Mouse (Mus musculus) frontal cortex, adult 2 months (tissue): ENCODE measurements around the gene Elmsan1. TPM values are rescaled to one million over a fixed set of nuclear protein-coding genes. Genes with fewer than 3 reads are reported as not detected.
A peak's percentile ranks its signal among the peaks of the same experiment; 100 is the strongest.

ENCODE experiments used
- DNase-seq, 2 experiments: peaks; one replicate each; pipeline ENCODE4 v3.0.0; 2022; ENCODE audit warnings: low spot score in 1 of 2; ENCODE audit errors: extremely low spot score in 1 of 2
- polyA plus RNA-seq: library from polyadenylated mRNA; depleted of rRNA; stranded (reverse); fragments of >200 nt; gene quantifications from 2 replicates; pipeline ENCODE4 v1.2.3, GENCODE M21; 2012

Gene Elmsan1
- polyA plus RNA-seq, 1 experiment = 8.7 TPM

- DNase-seq = no peak
Measured at GRCm38 (mm10) chr12:84176886-84177765, 41.6 kb downstream of the Elmsan1 start.

GRCm38 (mm10) chr12:84176126-84176769, 42.4 kb downstream of the Elmsan1 start:
- no peak for DNase-seq

GRCm38 (mm10) chr12:84175659-84176061, 43.0 kb downstream of the Elmsan1 start:
- DNase-seq = peak; percentile 63 to 86

GRCm38 (mm10) chr12:84174871-84175270, 43.8 kb downstream of the Elmsan1 start:
- no peak for DNase-seq

- DNase-seq = no peak
Measured at GRCm38 (mm10) chr12:84174190-84174811, 44.4 kb downstream of the Elmsan1 start.

DNA sequence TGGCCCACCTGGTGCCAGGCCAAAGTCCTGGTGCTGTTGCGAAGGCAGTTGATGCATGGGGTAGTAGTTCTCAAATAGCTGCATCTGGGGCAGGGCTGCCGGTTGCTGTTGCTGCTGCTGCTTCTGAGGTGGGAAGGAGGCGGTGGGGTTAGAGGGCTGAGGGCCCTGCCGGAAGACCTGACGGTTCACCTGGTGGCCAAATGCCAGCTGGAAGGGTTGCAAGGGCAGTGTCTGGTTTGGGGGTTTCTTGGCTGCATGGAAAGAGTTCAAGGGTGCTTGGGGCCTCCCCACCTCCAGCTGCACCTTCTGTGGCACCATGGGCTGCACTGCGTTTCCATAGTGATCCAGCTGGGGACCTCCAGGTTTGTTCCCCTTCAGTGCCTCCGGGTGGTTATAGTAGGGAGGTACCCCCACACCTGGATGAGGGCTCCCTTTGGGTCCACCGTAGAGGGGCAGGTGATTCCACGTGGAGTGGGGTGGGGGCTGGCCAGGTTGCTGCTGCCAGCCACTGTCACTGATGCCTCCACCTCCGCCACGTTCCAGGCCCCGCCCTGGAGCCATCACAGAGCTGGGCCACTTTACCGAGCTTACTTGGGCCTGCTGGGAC, 45.3 kb downstream of the Elmsan1 start:
- no peak for DNase-seq

- DNase-seq = no peak
Measured at GRCm38 (mm10) chr12:84172862-84173261, 45.8 kb downstream of the Elmsan1 start.

GRCm38 (mm10) chr12:84172216-84172615, 46.5 kb downstream of the Elmsan1 start:
- no peak for DNase-seq

GRCm38 (mm10) chr12:84170610-84171009, 48.1 kb downstream of the Elmsan1 start:
- no peak for DNase-seq

DNA sequence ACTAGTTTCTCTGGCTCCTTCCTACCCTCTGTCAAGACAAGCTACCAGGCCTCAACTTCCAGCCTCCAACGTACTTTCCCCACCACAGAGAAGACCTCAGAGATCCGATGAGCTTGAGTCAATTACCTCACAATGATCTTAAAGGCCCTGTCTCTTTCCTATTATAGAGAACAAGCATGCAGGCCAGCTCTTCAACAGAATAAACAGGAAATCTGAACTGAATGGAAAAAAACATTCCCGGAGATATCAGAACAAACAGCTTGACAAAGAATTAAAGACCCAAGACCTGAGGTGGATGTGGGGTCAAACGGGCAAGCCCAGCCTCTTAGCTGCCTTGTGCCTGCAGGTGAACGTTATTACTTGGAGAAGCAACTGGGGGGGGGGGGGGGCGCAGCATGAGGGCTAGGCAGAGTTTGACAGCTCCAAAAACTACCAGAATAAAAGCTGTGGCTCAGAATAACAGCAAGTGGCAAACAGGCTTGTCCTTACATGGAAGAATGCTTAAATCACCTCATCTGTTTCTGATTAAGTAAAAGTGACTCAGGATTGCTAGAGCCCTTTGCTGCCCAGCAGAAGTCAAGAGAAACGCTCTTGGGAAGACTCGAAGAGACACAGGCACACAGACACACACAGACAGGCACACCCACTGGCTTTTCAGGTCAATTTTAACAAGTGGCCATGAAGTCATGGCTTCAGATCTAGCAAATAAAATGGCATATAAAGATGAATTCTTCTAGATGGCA, 52.9 kb downstream of the Elmsan1 start:
- DNase-seq = no peak

DNA sequence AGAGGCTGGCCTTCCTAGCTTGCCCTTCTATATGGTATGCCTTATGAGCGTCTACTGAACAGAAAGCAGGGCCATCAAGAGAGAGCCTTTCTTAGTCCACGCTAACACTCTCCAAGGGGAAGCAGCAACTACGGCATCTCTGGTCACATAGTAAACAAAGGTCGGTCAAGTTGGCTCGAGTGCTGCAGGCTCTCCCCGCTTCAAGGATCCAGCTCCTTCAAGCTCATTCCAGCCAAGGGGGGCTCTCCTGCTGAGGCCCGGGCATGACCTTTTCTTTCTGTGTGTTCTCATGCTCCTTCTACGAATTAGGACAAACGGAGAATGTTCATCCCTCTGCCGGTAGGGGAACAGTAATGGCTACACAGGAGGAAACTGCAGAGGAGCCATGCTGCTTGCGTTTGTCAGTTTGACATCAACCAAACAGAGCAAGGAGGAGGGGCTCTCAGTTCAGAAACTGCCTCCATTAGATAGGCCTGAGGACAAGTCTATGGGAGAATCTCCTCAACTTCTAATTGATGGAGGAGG, 55.0 kb downstream of the Elmsan1 start:
- no peak for DNase-seq

DNA sequence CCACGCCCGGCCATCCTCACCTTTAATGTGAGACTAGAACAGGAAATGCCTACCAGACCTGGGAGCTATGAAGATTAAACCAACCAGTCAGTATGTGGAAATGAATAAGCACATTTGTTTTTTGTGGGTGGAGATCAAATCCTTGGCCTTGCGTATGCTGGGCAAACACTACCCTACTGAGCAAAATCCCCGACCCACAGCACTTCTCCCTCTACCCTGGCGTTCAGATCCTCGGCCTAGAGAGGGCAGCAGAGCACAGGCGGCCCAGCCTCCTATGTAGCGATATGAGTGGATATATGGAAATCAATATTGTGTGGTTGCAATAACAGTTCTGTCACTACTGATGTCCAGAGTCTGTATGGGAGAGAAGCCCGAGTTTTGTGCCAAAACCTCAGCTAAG, 55.5 kb downstream of the Elmsan1 start:
- no peak for DNase-seq

GRCm38 (mm10) chr12:84161616-84162433, 56.9 kb downstream of the Elmsan1 start:
- no peak for DNase-seq

DNA sequence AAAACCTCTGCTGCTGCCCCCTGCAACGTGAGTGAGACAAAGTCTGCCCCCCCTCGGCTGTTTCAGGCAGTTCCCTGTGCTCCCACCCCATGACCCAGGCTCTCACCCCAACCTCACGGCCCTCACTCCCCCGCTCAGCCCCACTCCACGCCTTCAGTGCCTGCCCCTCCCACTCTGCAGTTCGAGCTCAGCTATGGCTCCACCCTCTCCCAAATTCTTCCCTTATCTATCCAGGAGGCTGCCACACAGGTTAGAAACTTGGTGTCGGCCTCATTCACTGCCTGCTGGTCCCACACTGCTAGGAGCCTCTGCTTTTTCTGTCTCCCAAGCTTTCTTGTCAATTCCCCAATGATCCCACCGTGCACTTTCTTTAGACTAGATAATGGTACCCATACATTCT, 57.6 kb downstream of the Elmsan1 start:
- no peak for DNase-seq

- DNase-seq = no peak
Measured at GRCm38 (mm10) chr12:84160491-84160890, 58.2 kb downstream of the Elmsan1 start.

- DNase-seq = no peak
Measured at GRCm38 (mm10) chr12:84158156-84158555, 60.5 kb downstream of the Elmsan1 start.

- no peak for DNase-seq
Measured at GRCm38 (mm10) chr12:84156210-84156609, 62.5 kb downstream of the Elmsan1 start.

DNA sequence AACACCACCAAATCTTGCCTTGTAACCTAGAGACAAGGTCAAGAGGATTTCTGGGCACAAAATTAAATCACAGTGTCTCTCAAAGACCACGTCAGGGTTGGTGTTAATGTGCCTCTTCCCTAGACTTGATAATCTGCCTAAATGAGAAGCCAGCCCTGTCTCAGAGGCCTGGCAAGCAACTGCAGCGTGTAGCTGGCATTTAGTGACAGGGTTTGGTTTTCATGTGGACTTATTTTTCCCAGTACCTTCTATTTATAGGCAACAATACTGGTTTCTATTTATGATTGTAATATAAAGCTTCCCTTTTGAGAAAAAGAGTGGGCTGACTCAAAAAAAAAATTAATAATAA, 63.2 kb downstream of the Elmsan1 start:
- DNase-seq = no peak

DNA sequence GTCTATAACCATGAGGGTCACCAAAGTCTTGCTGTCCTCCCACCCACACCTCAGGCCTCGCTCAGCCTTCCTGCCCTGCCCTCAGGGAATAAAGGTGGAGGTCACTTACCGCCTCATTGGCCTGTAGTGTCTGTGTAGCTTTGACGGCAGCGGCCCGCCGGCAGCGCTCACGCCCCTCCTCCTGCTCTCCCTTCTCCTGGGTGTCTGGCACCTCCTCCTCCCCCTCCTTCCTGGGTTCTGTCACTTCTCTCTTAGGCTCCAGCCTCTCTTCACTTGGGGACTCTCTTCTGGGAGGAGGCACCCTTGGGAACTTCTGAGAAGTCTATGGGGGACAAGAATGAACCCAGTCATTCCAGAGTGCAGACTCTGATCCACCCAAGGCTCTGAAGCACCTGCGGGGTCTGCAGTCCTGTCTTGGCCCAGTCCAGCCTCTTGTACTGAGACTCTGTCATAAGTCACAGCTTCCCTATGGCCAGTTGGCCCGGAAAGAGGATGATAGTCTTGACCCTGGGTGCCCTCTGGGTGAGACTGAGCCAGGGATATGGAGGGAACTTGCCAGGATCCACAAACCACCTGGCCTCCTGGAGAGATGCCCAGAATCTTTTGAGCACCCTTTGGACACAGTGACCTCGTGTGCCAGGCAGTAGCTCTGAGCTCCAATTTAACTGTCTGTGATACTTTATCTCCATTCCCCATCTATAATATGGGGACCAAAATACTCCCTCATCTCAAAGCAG, 63.7 kb downstream of the Elmsan1 start:
- no peak for DNase-seq
